Mouse (Mus musculus) myocyte (in vitro differentiated cells): ENCODE results near the gene Platr17.

Source experiments
- POLR2A ChIP-seq: IDR thresholded peaks from one replicate; pipeline ENCODE4 v1.6.1; 2011; ENCODE audit warnings: low read depth, mild to moderate bottlenecking, control low read depth, moderate library complexity; ENCODE audit not compliant: insufficient read length
- POLR2AphosphoS2 ChIP-seq: IDR thresholded peaks from one replicate; pipeline ENCODE4 v1.6.1; 2011; ENCODE audit warnings: low read depth, control low read depth; ENCODE audit not compliant: insufficient read length
- REST ChIP-seq: IDR thresholded peaks from one replicate; pipeline ENCODE4 v1.6.1; 2011; ENCODE audit warnings: mild to moderate bottlenecking, control low read depth, moderate library complexity; ENCODE audit not compliant: insufficient read depth, insufficient read length

DNA sequence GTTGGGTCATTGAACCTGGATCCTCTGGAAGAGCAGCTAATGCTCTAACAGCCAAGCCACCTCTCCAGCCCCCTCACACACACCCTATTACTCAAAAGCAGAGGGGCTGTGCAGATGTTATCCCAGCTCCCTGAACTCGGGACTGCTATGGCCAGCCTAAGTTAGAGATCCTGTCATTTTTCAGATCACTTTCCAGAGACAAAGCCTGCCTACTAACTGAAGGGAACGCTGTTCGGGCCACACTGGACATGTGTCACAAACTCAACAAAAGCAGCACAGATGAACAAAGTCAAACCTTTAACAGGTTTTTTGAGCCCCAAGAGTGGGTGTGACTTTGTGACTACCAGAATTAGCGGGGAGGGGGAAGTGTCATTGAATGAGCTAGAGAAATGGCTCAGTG is 47.9 kb downstream of the Platr17 start:
- TF ChIP-seq POLR2AphosphoS2 (no peak), POLR2A (no peak), REST (no peak)
